Mouse (Mus musculus) lung, postnatal 25 days (tissue): Measurements from ENCODE around the gene Cux2.

Experiments
- DNase-seq: peaks from one replicate; pipeline ENCODE4 v3.0.0; 2022; ENCODE audit warnings: low spot score

Gene Cux2

GRCm38 (mm10) chr5:121836692-121837415, 213.0 kb downstream of the Cux2 start:
- peak; percentile 95 for DNase-seq

GRCm38 (mm10) chr5:121835949-121836691, 213.8 kb downstream of the Cux2 start:
- DNase-seq: peak; percentile 78

- DNase-seq: peak; percentile 47
Observed at GRCm38 (mm10) chr5:121834991-121835747, 214.7 kb downstream of the Cux2 start.

- no peak for DNase-seq
Observed at GRCm38 (mm10) chr5:121834241-121834606, 215.7 kb downstream of the Cux2 start.

DNA sequence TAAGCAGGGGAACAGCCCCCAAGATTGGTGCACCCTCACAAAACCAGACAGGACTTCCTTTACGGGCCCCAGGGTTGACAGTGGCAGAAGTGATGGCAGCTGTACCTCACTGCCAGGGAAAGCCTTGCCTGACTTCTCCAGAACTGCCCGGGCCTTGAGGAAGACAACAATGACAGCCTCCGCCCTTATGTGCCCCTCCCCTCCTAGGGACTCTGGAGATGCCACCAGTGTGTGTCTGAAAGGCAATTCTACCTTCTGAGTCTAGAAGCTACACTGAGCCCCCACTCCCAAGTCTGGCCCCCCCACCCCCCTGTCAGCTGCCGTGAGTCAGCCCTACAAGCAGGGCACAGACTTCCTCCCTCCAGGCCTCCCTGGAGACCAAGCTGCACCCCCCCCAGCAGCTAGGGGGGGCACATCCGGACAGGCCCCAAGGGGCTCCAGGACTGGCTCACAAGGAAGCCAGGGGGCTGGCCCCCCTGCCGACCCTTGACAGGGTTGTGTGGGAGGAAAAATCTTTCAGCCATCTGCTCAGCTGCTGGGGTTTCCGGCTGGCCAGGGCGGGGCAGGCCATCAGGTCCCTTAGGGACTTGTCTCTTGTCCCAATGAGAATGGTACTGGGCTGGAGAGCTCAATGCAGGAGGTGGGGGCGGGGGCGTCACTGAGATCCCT, 216.2 kb downstream of the Cux2 start:
- peak; percentile 83 for DNase-seq

DNA sequence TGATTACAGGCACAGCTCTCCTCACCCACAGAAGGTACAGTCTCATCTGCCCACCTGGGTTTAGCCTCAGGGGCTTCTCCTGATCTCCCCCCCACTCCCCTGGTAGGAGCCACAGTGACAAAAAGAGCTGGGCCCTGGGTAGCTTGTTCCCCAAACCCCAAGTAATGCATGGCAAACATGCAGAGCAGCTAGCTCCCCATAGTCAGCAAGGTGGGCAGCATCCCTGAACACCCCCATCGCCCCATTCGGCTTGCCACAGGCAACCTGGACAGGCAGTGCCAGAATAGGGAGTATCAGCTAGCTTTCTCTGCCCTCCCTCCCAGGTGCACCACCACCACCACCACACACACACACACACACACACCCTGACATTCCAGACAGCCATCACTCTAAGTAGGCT, 216.7 kb downstream of the Cux2 start:
- no peak for DNase-seq

GRCm38 (mm10) chr5:121832376-121833155, 217.3 kb downstream of the Cux2 start:
- DNase-seq: no peak

DNA sequence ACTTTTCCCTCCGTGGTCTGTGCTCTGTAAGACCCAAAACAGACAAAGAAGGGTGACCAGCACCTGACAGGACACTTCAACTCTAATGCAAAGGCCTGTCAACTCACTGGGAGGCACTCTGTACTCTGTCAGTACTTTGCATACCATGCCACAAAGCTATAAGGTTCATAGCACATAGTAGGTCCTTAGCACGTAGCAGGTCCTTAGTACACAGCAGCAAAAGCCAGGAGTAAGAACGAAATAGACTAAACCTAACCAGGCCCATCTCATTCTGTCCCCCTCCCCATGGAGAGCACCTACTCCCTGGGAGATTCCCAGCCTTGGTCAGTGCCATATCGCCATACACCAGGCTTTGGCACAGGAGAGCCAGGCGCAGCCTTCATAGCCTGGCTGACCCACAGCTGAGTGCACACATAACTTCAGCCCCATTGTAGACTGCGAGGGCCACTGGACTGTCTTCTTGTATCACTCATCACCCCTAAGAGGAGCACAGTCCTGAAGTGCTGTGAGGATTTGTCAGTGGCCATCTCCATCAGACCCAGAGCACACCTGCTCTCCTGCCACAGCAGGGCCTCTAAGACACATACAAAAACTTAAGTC, 218.8 kb downstream of the Cux2 start:
- no peak for DNase-seq

DNA sequence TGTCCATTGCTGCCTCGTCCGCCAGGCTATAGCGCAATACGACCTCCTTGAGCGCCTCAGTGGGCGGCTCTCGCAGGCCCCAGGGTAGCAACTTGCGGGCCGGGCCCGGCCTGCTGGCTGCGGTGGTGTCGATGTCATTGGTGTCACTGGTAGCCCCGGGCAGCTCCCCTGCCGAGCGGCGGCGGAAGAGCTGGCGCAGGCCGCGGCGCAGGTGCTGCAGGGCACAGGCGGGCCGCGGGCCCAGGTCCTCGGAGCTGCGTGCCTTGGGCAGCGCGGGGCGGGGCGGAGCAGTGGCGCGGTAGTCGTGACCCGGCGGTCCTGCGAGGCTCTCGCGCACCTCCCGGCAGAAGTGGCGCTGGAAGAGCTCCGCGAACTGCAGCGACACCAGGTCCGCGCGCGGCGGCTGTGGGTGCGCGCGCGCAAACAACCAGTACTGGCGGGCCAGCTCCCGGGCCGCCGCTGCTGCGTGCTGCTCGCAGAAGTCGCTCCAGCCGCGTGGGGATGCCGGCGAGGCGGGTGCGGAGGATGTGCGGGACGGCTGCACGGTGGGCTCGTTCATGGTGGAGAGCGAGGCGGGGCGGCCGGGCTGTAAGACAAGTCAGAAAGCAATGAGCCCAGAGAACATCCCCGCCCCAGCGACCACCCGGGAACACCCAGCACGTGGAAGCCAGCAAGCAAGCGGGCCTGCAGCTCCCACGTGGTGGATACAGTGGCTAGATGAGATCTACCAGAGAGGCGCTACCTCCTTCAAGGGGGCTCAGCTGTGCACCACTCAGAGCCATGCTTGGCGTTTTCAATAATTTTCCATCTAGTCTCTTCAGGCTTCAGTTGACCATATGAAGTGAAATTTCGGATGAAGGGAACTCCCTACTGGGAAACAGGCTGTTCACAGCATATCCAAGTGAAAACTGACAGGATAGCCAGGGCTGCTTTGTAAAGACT, 221.1 kb downstream of the Cux2 start:
- DNase-seq: no peak

DNA sequence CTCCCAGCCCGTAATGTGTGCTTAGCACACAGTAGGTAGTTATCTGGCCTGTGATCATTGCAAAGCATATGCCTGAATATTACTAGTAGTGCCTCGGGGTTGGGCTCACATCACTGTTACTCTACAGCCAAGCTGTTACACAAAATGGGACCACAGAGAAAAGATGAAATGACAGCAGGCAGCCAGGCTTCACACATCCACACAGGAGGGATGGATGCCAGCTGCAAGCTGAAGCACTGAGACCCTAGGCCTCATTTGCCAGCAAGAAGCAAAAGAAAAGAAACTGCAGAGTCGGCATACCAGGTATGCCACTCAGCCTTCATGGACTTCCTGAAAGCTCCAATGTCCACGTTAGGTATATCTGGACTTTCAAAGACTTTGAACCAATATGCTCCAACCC, 222.0 kb downstream of the Cux2 start:
- no peak for DNase-seq

DNA sequence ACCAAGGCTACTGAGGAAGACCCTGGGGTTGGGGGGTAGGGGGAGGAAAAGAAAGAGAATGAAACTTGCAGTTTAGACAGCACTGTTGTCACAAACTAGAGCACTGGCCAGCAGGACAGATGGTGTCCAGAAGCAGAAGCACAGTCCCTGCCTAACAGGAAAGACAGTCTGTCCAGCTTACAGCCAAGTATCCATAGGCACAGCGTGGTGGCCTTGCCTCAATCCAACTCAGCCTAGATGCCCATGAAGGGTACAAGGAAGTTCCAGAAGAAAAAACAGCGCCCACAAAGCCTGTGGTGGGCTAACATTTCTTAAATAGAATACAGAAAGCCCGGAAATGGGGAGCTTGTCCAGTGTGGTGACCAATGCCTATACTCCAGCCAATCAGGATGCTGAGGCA, 224.3 kb downstream of the Cux2 start:
- DNase-seq: no peak

GRCm38 (mm10) chr5:121824121-121824520, 225.8 kb downstream of the Cux2 start:
- DNase-seq: peak; percentile 54

DNA sequence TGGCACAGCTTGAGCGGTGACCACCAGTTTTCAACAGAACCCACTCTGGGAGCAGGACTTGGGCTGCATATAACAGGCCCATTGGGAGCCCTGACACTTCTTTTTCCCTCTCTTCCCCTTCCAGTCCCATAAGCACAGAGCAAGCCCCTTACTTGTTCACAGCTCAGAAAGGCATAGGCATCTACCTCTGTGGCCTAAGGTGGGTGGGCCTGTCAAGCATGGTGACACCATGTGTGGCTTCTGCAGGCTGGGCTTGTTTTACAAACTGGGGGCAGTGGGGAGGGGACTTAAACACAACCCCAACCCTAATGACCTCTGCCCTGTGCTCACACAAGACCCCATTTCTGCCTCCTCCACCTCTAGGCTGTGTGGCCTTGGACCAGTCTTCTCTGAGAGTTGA, 226.2 kb downstream of the Cux2 start:
- DNase-seq: no peak

- no peak for DNase-seq
Observed at GRCm38 (mm10) chr5:121822786-121823505, 227.0 kb downstream of the Cux2 start.

GRCm38 (mm10) chr5:121821552-121821951, 228.3 kb downstream of the Cux2 start:
- no peak for DNase-seq

DNA sequence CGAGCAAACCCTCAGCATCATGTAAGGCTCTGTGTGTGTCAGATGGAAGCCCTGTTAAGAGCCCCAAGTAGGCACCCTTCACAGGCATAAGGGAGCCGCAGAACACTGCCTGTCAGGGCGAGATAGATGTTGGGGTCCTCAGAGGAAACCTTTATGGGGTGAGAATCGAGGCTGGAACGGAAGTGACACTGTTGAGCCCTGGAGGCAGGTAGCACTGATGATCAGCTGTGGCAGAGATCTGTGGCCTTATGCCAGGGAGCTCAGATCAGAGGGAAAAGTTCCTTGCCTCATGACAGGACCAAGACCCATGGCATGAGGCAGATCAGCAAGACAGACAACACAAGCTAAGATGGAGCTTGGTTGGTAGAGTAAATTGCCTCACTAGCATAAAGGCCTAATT, 228.8 kb downstream of the Cux2 start:
- no peak for DNase-seq

DNA sequence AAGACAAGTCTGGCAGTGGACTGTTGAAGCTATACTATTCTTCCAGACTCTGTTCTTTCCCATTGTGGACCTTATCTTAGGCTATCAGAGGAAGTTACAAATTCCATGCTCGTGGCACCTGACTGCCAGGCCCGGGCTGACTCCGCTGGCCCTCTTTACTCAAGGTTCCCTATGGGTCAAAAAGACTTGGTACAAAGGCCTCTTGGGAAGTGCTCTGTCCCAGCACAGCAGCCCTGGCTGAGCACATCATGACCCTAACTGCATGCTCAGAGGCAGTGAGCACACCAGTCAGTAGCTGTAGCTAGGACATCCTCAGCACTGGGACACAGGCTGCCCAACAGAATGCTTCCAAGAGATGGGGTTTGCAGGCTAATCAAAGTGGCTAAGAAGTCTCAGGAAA, 229.2 kb downstream of the Cux2 start:
- DNase-seq: no peak

GRCm38 (mm10) chr5:121820161-121820560, 229.7 kb downstream of the Cux2 start:
- DNase-seq: no peak

- no peak for DNase-seq
Observed at GRCm38 (mm10) chr5:121819559-121819958, 230.3 kb downstream of the Cux2 start.
